Mouse (Mus musculus) forebrain, embryonic 12.5 days (tissue): Measurements from ENCODE around the gene Nr2f1. TPM values are rescaled to one million over a fixed set of nuclear protein-coding genes. Genes with fewer than 3 reads are reported as not detected.
A peak's percentile ranks its signal among the peaks of the same experiment; 100 is the strongest.

Experiments
- ATAC-seq: fragments of 200-750 bp; cut with Nextera tagmentation; 2 replicates; pipeline ENCODE4 v1.8.0; 2017; ENCODE audit warnings: moderate TSS enrichment; ENCODE audit not compliant: low FRiP score
- H3K27ac ChIP-seq: fragments of 300-500 bp; sonication (generic); 2 replicates; pipeline ENCODE4 v1.5.1; 2016; ENCODE audit warnings: mild to moderate bottlenecking
- H3K27me3 ChIP-seq: fragments of 300-500 bp; sonication (generic); 2 replicates; pipeline ENCODE4 v1.6.1; 2016; ENCODE audit warnings: mild to moderate bottlenecking
- H3K36me3 ChIP-seq: fragments of 300-500 bp; sonication (generic); replicated peaks from 2 replicates; pipeline ENCODE4 v1.6.1; 2016; ENCODE audit warnings: mild to moderate bottlenecking
- H3K4me1 ChIP-seq: fragments of 300-500 bp; sonication (generic); 2 replicates; pipeline ENCODE4 v1.6.1; 2016
- H3K4me2 ChIP-seq: fragments of 300-500 bp; sonication (generic); 2 replicates; pipeline ENCODE4 v1.6.1; 2016; ENCODE audit warnings: mild to moderate bottlenecking, moderate library complexity
- H3K4me3 ChIP-seq: fragments of 300-500 bp; sonication (generic); replicated peaks from 2 replicates; pipeline ENCODE4 v1.5.1; 2016; ENCODE audit warnings: mild to moderate bottlenecking
- H3K9ac ChIP-seq: fragments of 300-500 bp; sonication (generic); 2 replicates; pipeline ENCODE4 v1.6.1; 2016; ENCODE audit warnings: mild to moderate bottlenecking
- H3K9me3 ChIP-seq: fragments of 300-500 bp; sonication (generic); 2 replicates; pipeline ENCODE4 v1.6.1; 2016
- WGBS: fragments of 180-500 bp; shearing (Covaris S2); methylation state at CpG from one replicate; pipeline ENCODE4 v1.1.7; 2016; 5-methylcytosine and 5-hydroxymethylcytosine counted together
- polyA plus RNA-seq: library from polyadenylated mRNA; unstranded; fragments of >200 nt; fragmentation: Nextera tagmentation; extraction: Ambion mirVana; gene quantifications from 2 replicates; pipeline ENCODE4 v1.2.1, GENCODE M21; 2016

The Nr2f1 gene
- polyA plus RNA-seq, 1 experiment from 2014 or later = 113 TPM

- peak overlapping the region; percentile 54 for H3K4me2 ChIP-seq
- peak overlapping the region; percentile 55 for H3K9ac ChIP-seq
- H3K27ac ChIP-seq = 0 out of 2 replicates have a peak overlapping the region, but pooled peaks have one; percentile 15
Measured at GRCm38 (mm10) chr13:78174191-78174590, 25.4 kb downstream of the Nr2f1 start.

GRCm38 (mm10) chr13:78172861-78173260, 26.7 kb downstream of the Nr2f1 start:
- Histone ChIP-seq H3K27ac (peak overlapping the region; percentile 89), H3K4me2 (peak overlapping the region; percentile 53), H3K9me3 (no peaks in the 10 kb centered on the region), H3K4me1 (peaks cover 13% of the 10 kb centered on the region; the same call in 1 of the 2 replicates), H3K27me3 (peaks cover 56% of the 10 kb centered on the region), H3K9ac (peak overlapping the region; percentile 55; the same call in 1 of the 2 replicates), H3K4me3 (peak overlapping the region; percentile 24; the same call in 1 of the 2 replicates), H3K36me3 (no peaks in the 10 kb centered on the region)
- 2% methylated on average over 3 of the region's 3 CpGs for WGBS
- ATAC-seq = no peak

More at GRCm38 (mm10) chr13:78174191-78174590, 25.4 kb downstream of the Nr2f1 start:
- 11% methylated on average over 3 of the region's 3 CpGs for WGBS
- Histone ChIP-seq H3K9me3 (no peaks in the 10 kb centered on the region), H3K4me1 (peaks cover 15% of the 10 kb centered on the region), H3K27me3 (peaks cover 63% of the 10 kb centered on the region), H3K4me3 (peak overlapping the region; percentile 19), H3K36me3 (no peaks in the 10 kb centered on the region)
- no peak for ATAC-seq

GRCm38 (mm10) chr13:78171984-78172636, 27.4 kb downstream of the Nr2f1 start:
- no peaks in the 10 kb centered on the region for H3K36me3 ChIP-seq
- H3K4me2 ChIP-seq = peak overlapping the region; percentile 53
- peak; percentile 59 for ATAC-seq
- H3K27ac ChIP-seq = peak overlapping the region; percentile 89
- H3K4me3 ChIP-seq = peak overlapping the region; percentile 24
- 1% methylated on average over 17 of the region's 17 CpGs for WGBS
- peaks cover 57% of the 10 kb centered on the region for H3K27me3 ChIP-seq
- H3K4me1 ChIP-seq = peaks cover 13% of the 10 kb centered on the region; the same call in 1 of the 2 replicates
- no peaks in the 10 kb centered on the region for H3K9me3 ChIP-seq
- peak overlapping the region; percentile 55 for H3K9ac ChIP-seq

GRCm38 (mm10) chr13:78171320-78171719, 28.2 kb downstream of the Nr2f1 start:
- peak; percentile 39; the same call in 1 of the 2 replicates for ATAC-seq
- under 1% methylated on average over 15 of the region's 15 CpGs for WGBS

GRCm38 (mm10) chr13:78168166-78168565, 31.4 kb downstream of the Nr2f1 start:
- Histone ChIP-seq H3K4me1 (peaks cover 18% of the 10 kb centered on the region; the same call in 1 of the 2 replicates), H3K9me3 (no peaks in the 10 kb centered on the region), H3K27me3 (peaks cover 45% of the 10 kb centered on the region), H3K4me2 (0 out of 2 replicates have a peak overlapping the region, but pooled peaks have one; percentile 13), H3K27ac (peak overlapping the region; percentile 81), H3K36me3 (no peaks in the 10 kb centered on the region), H3K9ac (no peak overlapping the region), H3K4me3 (no peak overlapping the region)
- no peak for ATAC-seq
- 13% methylated on average over 4 of the region's 4 CpGs for WGBS

More at GRCm38 (mm10) chr13:78171320-78171719, 28.2 kb downstream of the Nr2f1 start:
- peak overlapping the region; percentile 55 for H3K9ac ChIP-seq
- peaks cover 51% of the 10 kb centered on the region for H3K27me3 ChIP-seq
- peaks cover 13% of the 10 kb centered on the region; the same call in 1 of the 2 replicates for H3K4me1 ChIP-seq
- H3K27ac ChIP-seq = peak overlapping the region; percentile 89
- no peaks in the 10 kb centered on the region for H3K36me3 ChIP-seq
- H3K9me3 ChIP-seq = no peaks in the 10 kb centered on the region
- peak overlapping the region; percentile 24 for H3K4me3 ChIP-seq
- H3K4me2 ChIP-seq = peak overlapping the region; percentile 53

- H3K9me3 ChIP-seq = no peaks in the 10 kb centered on the region
- peak overlapping the region; percentile 97 for H3K27ac ChIP-seq
- no peak for ATAC-seq
- H3K4me1 ChIP-seq = peaks cover 24% of the 10 kb centered on the region
- H3K4me3 ChIP-seq = peak overlapping the region; percentile 13
- H3K36me3 ChIP-seq = no peaks in the 10 kb centered on the region
- peaks cover 25% of the 10 kb centered on the region for H3K27me3 ChIP-seq
- peak overlapping the region; percentile 41 for H3K9ac ChIP-seq
- H3K4me2 ChIP-seq = peak overlapping the region; percentile 78
Measured at GRCm38 (mm10) chr13:78164941-78165340, 34.6 kb downstream of the Nr2f1 start.

- WGBS = under 1% methylated on average over 84 of the region's 86 CpGs
- H3K4me1 ChIP-seq = peaks cover 23% of the 10 kb centered on the region
- H3K27me3 ChIP-seq = peaks cover 19% of the 10 kb centered on the region
- H3K27ac ChIP-seq = peak overlapping the region; percentile 97
- no peaks in the 10 kb centered on the region for H3K36me3 ChIP-seq
- H3K4me3 ChIP-seq = peak overlapping the region; percentile 65
- H3K4me2 ChIP-seq = peak overlapping the region; percentile 78
- peak; percentile 93 for ATAC-seq
- no peaks in the 10 kb centered on the region for H3K9me3 ChIP-seq
- H3K9ac ChIP-seq = peak overlapping the region; percentile 73
Measured at GRCm38 (mm10) chr13:78163087-78163958, 36.2 kb downstream of the Nr2f1 start.

GRCm38 (mm10) chr13:78162149-78162548, 37.4 kb downstream of the Nr2f1 start:
- H3K4me2 ChIP-seq = no peak overlapping the region
- WGBS = 42% methylated on average over 2 of the region's 2 CpGs
- peaks cover 23% of the 10 kb centered on the region for H3K4me1 ChIP-seq
- H3K9me3 ChIP-seq = no peaks in the 10 kb centered on the region
- H3K4me3 ChIP-seq = no peak overlapping the region
- no peaks in the 10 kb centered on the region for H3K36me3 ChIP-seq
- H3K27me3 ChIP-seq = peaks cover 16% of the 10 kb centered on the region
- peak overlapping the region; percentile 64 for H3K27ac ChIP-seq
- no peak overlapping the region for H3K9ac ChIP-seq
- peak; percentile 65 for ATAC-seq

GRCm38 (mm10) chr13:78157465-78157864, 42.1 kb downstream of the Nr2f1 start:
- ATAC-seq = no peak
- Histone ChIP-seq H3K4me1 (peaks cover 11% of the 10 kb centered on the region), H3K36me3 (no peaks in the 10 kb centered on the region), H3K4me2 (no peak overlapping the region), H3K9ac (no peak overlapping the region), H3K9me3 (no peaks in the 10 kb centered on the region), H3K4me3 (no peak overlapping the region), H3K27ac (no peak overlapping the region), H3K27me3 (peaks cover 5% of the 10 kb centered on the region; the same call in 1 of the 2 replicates)
- WGBS = 83% methylated on average over 5 of the region's 5 CpGs

Other genes with a start within 250 kb of the Nr2f1 start
- gene Pou5f2, start 174.9 kb downstream of the Nr2f1 start, polyA plus RNA-seq = 2.2 and 3.1 TPM in 2 replicates